Mouse (Mus musculus) heart, embryonic 16.5 days (tissue): ENCODE measurements at regions not wholly inside any gene's neighbourhood (a gene's known extent, or its start where the extent isn't known, plus 50 kb on each side); places are given as distances from the start of the nearest gene placed in this dataset.

Experiments
- ATAC-seq: fragments of 200-750 bp; cut with Nextera tagmentation; replicated peaks from 2 replicates; pipeline ENCODE4 v1.8.0; 2017; ENCODE audit warnings: moderate number of reproducible peaks; ENCODE audit not compliant: insufficient read depth, low FRiP score; ENCODE audit errors: extremely low read depth
- H3K27ac ChIP-seq: fragments of 300-500 bp; sonication (generic); 2 replicates; pipeline ENCODE4 v1.5.1; 2014; ENCODE audit warnings: mild to moderate bottlenecking, low read length, control low read depth, moderate library complexity
- H3K27me3 ChIP-seq: fragments of 300-500 bp; sonication (generic); 2 replicates; pipeline ENCODE4 v1.6.1; 2014; ENCODE audit warnings: low read length, mixed read lengths; ENCODE audit not compliant: control insufficient read depth, insufficient read depth
- H3K36me3 ChIP-seq: fragments of 300-500 bp; sonication (generic); 2 replicates; pipeline ENCODE4 v1.6.1; 2014; ENCODE audit not compliant: control insufficient read depth, insufficient read depth
- H3K4me1 ChIP-seq: fragments of 300-500 bp; sonication (generic); 2 replicates; pipeline ENCODE4 v1.6.1; 2014; ENCODE audit warnings: low read length, mixed read lengths; ENCODE audit not compliant: control insufficient read depth, insufficient read depth
- H3K4me2 ChIP-seq: fragments of 300-500 bp; sonication (generic); 2 replicates; pipeline ENCODE4 v1.6.1; 2014; ENCODE audit warnings: low read depth, mild to moderate bottlenecking, control low read depth, low read length
- H3K4me3 ChIP-seq: fragments of 300-500 bp; sonication (generic); 2 replicates; pipeline ENCODE4 v1.5.1; 2014; ENCODE audit warnings: mild to moderate bottlenecking, control low read depth, low read length
- H3K9ac ChIP-seq: fragments of 300-500 bp; sonication (generic); 2 replicates; pipeline ENCODE4 v1.6.1; 2014; ENCODE audit warnings: low read length, control low read depth
- H3K9me3 ChIP-seq: fragments of 300-500 bp; sonication (generic); replicated peaks from 2 replicates; pipeline ENCODE4 v1.6.1; 2016; ENCODE audit warnings: low read length; ENCODE audit not compliant: control insufficient read depth
- WGBS: fragments of 180-500 bp; shearing (Covaris S2); extraction: QIAGEN DNeasy Blood & Tissue Kit; methylation state at CpG from one replicate; pipeline ENCODE4 v1.1.7; 2014; 5-methylcytosine and 5-hydroxymethylcytosine counted together

- no peaks in the 10 kb centered on the region for H3K27me3 ChIP-seq
- no peak overlapping the region for H3K4me2 ChIP-seq
- WGBS: 83% methylated on average over 5 of the region's 5 CpGs
- no peaks in the 10 kb centered on the region for H3K4me1 ChIP-seq
- no peak overlapping the region for H3K9ac ChIP-seq
- no peaks in the 10 kb centered on the region for H3K36me3 ChIP-seq
- no peak overlapping the region for H3K27ac ChIP-seq
- H3K4me3 ChIP-seq: no peak overlapping the region
- no peaks in the 10 kb centered on the region for H3K9me3 ChIP-seq
- no peak for ATAC-seq
Measured at GRCm38 (mm10) chr17:82215728-82216623, 477.8 kb upstream of the Slc8a1 start.

- Histone ChIP-seq H3K4me3 (no peak overlapping the region), H3K4me2 (no peak overlapping the region), H3K27ac (no peak overlapping the region), H3K9me3 (no peaks in the 10 kb centered on the region), H3K9ac (no peak overlapping the region), H3K4me1 (no peaks in the 10 kb centered on the region), H3K36me3 (no peaks in the 10 kb centered on the region), H3K27me3 (no peaks in the 10 kb centered on the region)
- ATAC-seq: no peak
- WGBS: 82% methylated on average over 2 of the region's 2 CpGs
Measured at GRCm38 (mm10) chr17:82199981-82200380, 461.8 kb upstream of the Slc8a1 start.

- Histone ChIP-seq H3K4me3 (no peak overlapping the region), H3K36me3 (no peaks in the 10 kb centered on the region), H3K9me3 (no peaks in the 10 kb centered on the region), H3K27ac (no peak overlapping the region), H3K4me2 (no peak overlapping the region), H3K27me3 (no peaks in the 10 kb centered on the region), H3K4me1 (no peaks in the 10 kb centered on the region), H3K9ac (no peak overlapping the region)
- no peak for ATAC-seq
- WGBS: 56% methylated on average over 5 of the region's 5 CpGs
Measured at GRCm38 (mm10) chr17:82199031-82199642, 461.0 kb upstream of the Slc8a1 start.

GRCm38 (mm10) chr17:82184261-82184660 lies 446.1 kb upstream of the Slc8a1 start:
- Histone ChIP-seq H3K27me3 (no peaks in the 10 kb centered on the region), H3K4me2 (no peak overlapping the region), H3K9me3 (no peaks in the 10 kb centered on the region), H3K36me3 (no peaks in the 10 kb centered on the region), H3K9ac (no peak overlapping the region), H3K4me3 (no peak overlapping the region), H3K27ac (no peak overlapping the region), H3K4me1 (no peaks in the 10 kb centered on the region)
- 81% methylated on average over 2 of the region's 2 CpGs for WGBS
- ATAC-seq: no peak

GRCm38 (mm10) chr17:82171216-82171615 lies 433.0 kb upstream of the Slc8a1 start:
- H3K27ac ChIP-seq: no peak overlapping the region
- ATAC-seq: no peak
- H3K4me1 ChIP-seq: no peaks in the 10 kb centered on the region
- no peaks in the 10 kb centered on the region for H3K27me3 ChIP-seq
- no peak overlapping the region for H3K9ac ChIP-seq
- no peak overlapping the region for H3K4me2 ChIP-seq
- 69% methylated on average over 1 of the region's 1 CpGs for WGBS
- no peaks in the 10 kb centered on the region for H3K36me3 ChIP-seq
- no peak overlapping the region for H3K4me3 ChIP-seq
- no peaks in the 10 kb centered on the region for H3K9me3 ChIP-seq

- Histone ChIP-seq H3K27me3 (no peaks in the 10 kb centered on the region), H3K27ac (no peak overlapping the region), H3K4me1 (no peaks in the 10 kb centered on the region), H3K9me3 (no peaks in the 10 kb centered on the region), H3K4me3 (no peak overlapping the region), H3K4me2 (no peak overlapping the region), H3K36me3 (no peaks in the 10 kb centered on the region), H3K9ac (no peak overlapping the region)
- 50% methylated on average over 1 of the region's 2 CpGs for WGBS
- ATAC-seq: no peak
Measured at GRCm38 (mm10) chr17:82153446-82153845, 415.3 kb upstream of the Slc8a1 start.

GRCm38 (mm10) chr17:82134843-82135242 lies 396.7 kb upstream of the Slc8a1 start:
- 80% methylated on average over 3 of the region's 3 CpGs for WGBS
- Histone ChIP-seq H3K9ac (no peak overlapping the region), H3K9me3 (peaks cover 4% of the 10 kb centered on the region; the same call in 1 of the 2 replicates), H3K36me3 (no peaks in the 10 kb centered on the region), H3K27me3 (no peaks in the 10 kb centered on the region), H3K27ac (no peak overlapping the region), H3K4me2 (no peak overlapping the region), H3K4me1 (no peaks in the 10 kb centered on the region), H3K4me3 (no peak overlapping the region)
- ATAC-seq: no peak

GRCm38 (mm10) chr17:82132941-82133340 lies 394.8 kb upstream of the Slc8a1 start:
- ATAC-seq: no peak
- no peaks in the 10 kb centered on the region for H3K4me1 ChIP-seq
- H3K9ac ChIP-seq: no peak overlapping the region
- H3K27ac ChIP-seq: no peak overlapping the region
- no peaks in the 10 kb centered on the region for H3K36me3 ChIP-seq
- no peaks in the 10 kb centered on the region for H3K27me3 ChIP-seq
- H3K4me2 ChIP-seq: no peak overlapping the region
- 84% methylated on average over 3 of the region's 3 CpGs for WGBS
- H3K4me3 ChIP-seq: no peak overlapping the region
- peaks cover 4% of the 10 kb centered on the region; the same call in 1 of the 2 replicates for H3K9me3 ChIP-seq

GRCm38 (mm10) chr17:82087141-82087540 lies 349.0 kb upstream of the Slc8a1 start:
- Histone ChIP-seq H3K4me3 (no peak overlapping the region), H3K4me2 (no peak overlapping the region), H3K27me3 (no peaks in the 10 kb centered on the region), H3K27ac (no peak overlapping the region), H3K36me3 (no peaks in the 10 kb centered on the region), H3K4me1 (no peaks in the 10 kb centered on the region), H3K9ac (no peak overlapping the region), H3K9me3 (no peaks in the 10 kb centered on the region)
- WGBS: 48% methylated on average over 3 of the region's 3 CpGs
- ATAC-seq: no peak
